Mouse (Mus musculus) cerebellum, adult 2 months (tissue): Measurements from ENCODE around the gene Rprd2.
A peak's percentile ranks its signal among the peaks of the same experiment; 100 is the strongest.

ENCODE experiments used
- CTCF ChIP-seq: fragments of 200-500 bp; IDR thresholded peaks from 2 replicates; pipeline ENCODE4 v1.5.1; 2011; ENCODE audit warnings: low read depth, mild to moderate bottlenecking, control low read depth, low read length, moderate library complexity, borderline replicate concordance; ENCODE audit not compliant: insufficient read depth
- POLR2A ChIP-seq: fragments of 200-500 bp; IDR thresholded peaks from 2 replicates; pipeline ENCODE4 v1.6.1; 2011; ENCODE audit warnings: low read length, control low read depth, borderline replicate concordance; ENCODE audit not compliant: insufficient read depth

DNA sequence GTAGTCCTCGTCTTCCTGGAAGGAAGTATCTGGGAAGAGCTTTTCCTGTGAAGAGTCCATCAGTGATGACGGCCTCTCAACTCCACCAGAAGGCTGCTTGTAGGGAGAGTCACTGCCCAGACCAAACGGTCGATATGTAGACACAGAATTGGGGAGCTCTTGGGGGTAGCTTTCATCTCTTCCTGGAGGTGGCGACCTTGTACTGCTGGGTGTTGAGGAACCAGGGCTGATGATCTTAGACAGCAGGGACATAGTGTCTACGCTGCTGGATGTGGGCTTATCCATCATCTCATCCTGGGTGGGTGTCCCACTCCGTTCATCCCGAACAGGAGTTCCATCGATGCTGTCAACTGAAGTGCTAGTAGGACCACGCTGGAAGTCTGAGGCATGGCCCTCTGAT lies 53.1 kb downstream of the Rprd2 start:
- TF ChIP-seq CTCF = peak; percentile 33; the same call in 1 of the 2 replicates
- TF ChIP-seq POLR2A = no peak
